Mouse (Mus musculus) spleen, embryonic (tissue): ENCODE data around the gene 1700001O22Rik.

ENCODE experiments used
- CTCF ChIA-PET: fragments of 350-600 bp; sonication (Branson Sonifier 250); formaldehyde crosslinking; loops from one replicate; lab custom pipeline; 2022; lab: Charles Lee

Gene 1700001O22Rik

GRCm38 (mm10) chr2:30819873-30820272 lies 16.4 kb upstream of the 1700001O22Rik start:
- CTCF ChIA-PET, result no interaction called here

DNA sequence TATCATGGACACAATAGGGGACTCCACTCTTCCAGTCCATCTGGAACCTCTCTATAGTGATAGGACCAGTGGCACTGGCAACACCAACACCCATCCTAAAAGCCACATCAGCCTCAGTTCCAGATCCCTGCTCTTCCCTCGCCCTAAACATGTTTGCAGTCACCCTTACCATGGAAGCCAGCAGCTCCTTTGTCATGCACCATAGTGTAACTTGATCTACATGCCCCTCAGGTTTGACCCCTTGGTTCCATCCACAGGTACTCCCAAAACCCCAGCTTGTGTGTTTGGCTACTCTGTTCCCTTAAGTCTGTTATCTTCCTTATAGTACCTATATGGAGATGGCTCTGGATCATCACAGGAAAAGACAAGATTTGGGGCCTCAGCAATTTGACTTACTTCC lies 12.9 kb upstream of the 1700001O22Rik start:
- CTCF ChIA-PET, result no interaction called here

GRCm38 (mm10) chr2:30810573-30810972 lies 7.1 kb upstream of the 1700001O22Rik start:
- CTCF ChIA-PET, result no interaction called here

- CTCF ChIA-PET, result interaction anchor here (0.5 to 0.6 kb wide), 2 partner anchors 391 to 875 kb away, joined by 4 read pairs; no protein-coding TSS in a partner anchor
Measured at GRCm38 (mm10) chr2:30809503-30809902, 6.0 kb upstream of the 1700001O22Rik start.

DNA sequence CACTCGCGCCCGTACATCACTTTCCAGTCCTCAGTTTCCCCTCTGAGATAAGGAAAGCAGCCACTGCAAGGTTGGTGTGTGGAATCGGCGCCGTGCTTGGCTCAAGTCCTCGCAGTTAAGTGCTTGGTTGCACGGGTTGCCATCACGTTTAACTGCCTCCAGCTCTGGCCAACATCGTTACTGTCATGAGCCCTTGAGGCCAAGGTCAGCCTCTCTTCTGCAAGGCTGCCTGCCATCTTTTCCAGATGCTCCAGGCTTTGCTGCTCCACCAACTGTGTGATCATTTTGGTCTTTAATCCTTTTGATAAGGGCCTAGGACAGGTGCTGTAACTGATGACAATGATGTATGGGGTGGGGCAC lies 4.8 kb upstream of the 1700001O22Rik start:
- CTCF ChIA-PET, result no interaction called here

GRCm38 (mm10) chr2:30807648-30808295 lies 4.3 kb upstream of the 1700001O22Rik start, which contains the start of gene Ntmt1:
Gene Ntmt1 (plus strand): TSS chr2:30807826.
- CTCF ChIA-PET, result no interaction called here

GRCm38 (mm10) chr2:30807147-30807647 lies 3.7 kb upstream of the 1700001O22Rik start:
- CTCF ChIA-PET, result interaction anchor here (0.7 kb wide), 1 partner anchor 87 kb away, joined by 14 read pairs; no protein-coding TSS in a partner anchor

GRCm38 (mm10) chr2:30805983-30806382 lies 2.5 kb upstream of the 1700001O22Rik start:
- CTCF ChIA-PET, result interaction anchor here (0.6 to 0.7 kb wide), 2 partner anchors 784 to 1399 kb away, joined by 7 to 10 read pairs; no protein-coding TSS in a partner anchor

GRCm38 (mm10) chr2:30801067-30801852 lies 2.2 kb downstream of the 1700001O22Rik start:
- CTCF ChIA-PET, result no interaction called here

- CTCF ChIA-PET, result no interaction called here
Measured at GRCm38 (mm10) chr2:30800671-30801066, 2.8 kb downstream of the 1700001O22Rik start.

GRCm38 (mm10) chr2:30799456-30799855 lies 4.0 kb downstream of the 1700001O22Rik start:
- CTCF ChIA-PET, result no interaction called here

DNA sequence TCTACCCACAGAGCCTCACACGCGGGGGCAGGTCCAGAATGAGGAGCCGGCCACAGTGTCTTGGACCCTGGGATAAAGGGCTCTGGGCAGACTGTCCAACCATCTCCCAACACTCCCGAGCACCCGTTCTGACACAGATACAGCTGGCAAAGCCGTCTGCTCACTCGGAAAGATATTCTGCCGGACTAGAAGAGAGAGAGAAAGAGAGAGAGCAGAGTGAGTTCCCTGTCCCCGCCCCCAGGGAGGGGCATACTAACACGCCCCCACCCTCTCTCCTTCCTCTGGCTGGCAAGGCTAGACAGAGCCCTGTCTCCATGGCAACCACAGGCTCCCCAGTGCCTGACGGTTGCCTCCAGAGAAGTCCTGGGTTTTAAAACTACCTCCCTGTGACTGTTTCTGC lies 7.1 kb downstream of the 1700001O22Rik start:
- CTCF ChIA-PET, result interaction anchor here (0.7 to 2.0 kb wide), 4 partner anchors 359 to 1135 kb away, joined by 3 to 7 read pairs (median 4); no protein-coding TSS in a partner anchor

DNA sequence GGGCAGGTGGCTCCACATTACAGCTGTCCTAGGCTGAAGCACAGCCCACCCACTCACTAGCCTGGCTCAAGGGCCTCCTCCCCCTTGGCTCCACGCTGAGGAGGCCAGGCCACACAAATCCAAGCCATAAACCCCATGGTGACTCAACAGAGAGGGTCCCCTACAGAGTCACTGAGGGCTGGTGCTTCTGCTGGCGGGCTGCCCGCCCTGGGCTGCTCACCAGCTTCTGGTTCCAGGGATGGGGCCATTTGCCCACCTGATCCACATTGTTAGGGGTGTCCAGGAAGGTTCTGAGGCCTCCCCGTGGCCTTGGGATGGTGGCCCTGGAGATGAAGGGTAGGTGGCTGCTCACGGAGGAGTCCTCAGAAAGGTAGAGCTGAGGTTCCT lies 7.6 kb downstream of the 1700001O22Rik start:
- CTCF ChIA-PET, result interaction anchor here (0.6 to 2.0 kb wide), 3 partner anchors 358 to 667 kb away, joined by 4 to 7 read pairs (median 5); no protein-coding TSS in a partner anchor

GRCm38 (mm10) chr2:30795271-30795888 lies 8.1 kb downstream of the 1700001O22Rik start:
- CTCF ChIA-PET, result interaction anchor here (0.6 to 2.0 kb wide), 3 partner anchors 358 to 667 kb away, joined by 4 to 7 read pairs (median 5); no protein-coding TSS in a partner anchor

GRCm38 (mm10) chr2:30794179-30795108 lies 9.0 kb downstream of the 1700001O22Rik start:
- CTCF ChIA-PET, result interaction anchor here (0.6 to 2.0 kb wide), 4 partner anchors 354 to 359 kb away, joined by 3 to 5 read pairs (median 4); no protein-coding TSS in a partner anchor

GRCm38 (mm10) chr2:30792061-30792460 lies 11.4 kb downstream of the 1700001O22Rik start:
- CTCF ChIA-PET, result no interaction called here

DNA sequence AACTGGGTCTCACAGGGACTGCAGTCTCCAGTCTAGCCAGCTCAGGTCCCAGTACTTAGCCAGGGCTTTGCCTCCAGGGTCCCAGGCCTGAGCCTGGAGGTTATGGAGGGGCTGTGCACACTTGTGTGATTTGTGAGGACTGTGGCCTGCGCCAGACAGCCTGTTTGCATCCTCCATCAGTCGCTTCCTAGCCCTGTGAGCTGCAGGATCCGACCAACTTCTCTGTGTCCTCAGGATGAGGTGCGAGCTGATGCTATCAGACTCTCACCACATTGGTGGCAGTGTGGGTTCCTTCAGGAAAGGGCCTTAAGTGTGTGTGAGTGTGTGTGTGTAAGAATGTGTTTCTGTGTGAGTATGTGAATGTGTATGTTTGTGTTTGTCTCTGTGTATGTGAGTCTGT lies 16.0 kb downstream of the 1700001O22Rik start:
- CTCF ChIA-PET, result no interaction called here

DNA sequence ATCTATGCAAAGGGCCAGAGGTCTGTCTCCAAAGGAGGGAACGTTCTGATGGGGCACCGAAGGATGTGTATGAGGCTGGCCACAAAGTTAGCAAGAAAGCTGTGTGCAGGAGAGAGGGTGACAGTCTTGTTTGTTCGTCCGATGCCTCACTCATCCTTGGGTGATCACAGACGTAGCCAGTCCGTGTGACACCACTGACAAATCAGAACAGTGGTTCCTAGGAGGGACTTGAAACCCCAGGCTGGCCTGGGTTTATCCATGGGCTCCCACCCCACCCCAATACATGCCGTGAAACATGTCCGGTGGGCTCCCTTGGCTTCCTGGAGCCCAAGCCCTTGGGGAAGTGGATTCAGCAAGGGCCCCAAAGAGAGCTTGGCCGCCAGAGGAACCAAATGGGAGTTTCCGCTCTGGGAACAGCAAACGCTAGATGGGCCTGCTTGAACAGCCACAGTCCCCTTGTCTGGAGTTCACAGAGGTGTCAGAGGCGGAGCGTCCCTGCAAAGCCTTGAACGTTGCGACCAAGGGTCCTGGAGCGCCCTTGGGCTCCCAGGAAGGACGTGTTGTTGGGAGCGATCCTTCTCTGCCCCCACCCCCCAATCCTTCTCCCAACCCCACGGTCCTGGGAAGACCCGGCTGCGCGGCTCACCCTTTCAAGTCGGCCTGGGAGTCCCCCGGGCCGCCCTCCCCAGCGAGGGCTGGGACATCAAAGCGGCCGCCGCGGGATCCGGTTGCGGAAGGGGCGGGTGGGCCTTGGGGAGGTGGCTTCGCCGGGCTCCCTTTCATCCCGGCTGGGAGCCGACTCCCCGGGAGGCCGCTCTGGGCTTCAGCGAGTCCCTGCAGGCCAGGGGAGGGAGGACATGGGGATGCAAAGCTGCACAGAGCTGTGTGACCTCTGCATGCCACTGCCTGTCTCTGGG lies 19.1 kb downstream of the 1700001O22Rik start:
- CTCF ChIA-PET, result interaction anchor here (0.6 kb wide), 2 partner anchors 83 to 161 kb away, joined by 3 to 5 read pairs; no protein-coding TSS in a partner anchor

- CTCF ChIA-PET, result interaction anchor here (0.6 kb wide), 1 partner anchor 45 kb away, joined by 8 read pairs; no protein-coding TSS in a partner anchor
Measured at GRCm38 (mm10) chr2:30783346-30783745, 20.1 kb downstream of the 1700001O22Rik start.
